12 mouse cellular contexts compared by ENCODE assay signal in genomic region chr14:61837851-61838250, GRCm38 (mm10).
"Had no signal": no experiment of that assay in that cellular context is flagged by ENCODE, and none has a peak within 500 bp of the region (broad histone marks: within the 10 kb centered on the region; RNA-seq: fewer than 3 reads in every experiment).

No protein-coding gene starts in this region.

- H3K27ac ChIP-seq: kidney, embryonic 15.5 days; left cerebral cortex, adult 2 months; limb, embryonic 12.5 days; liver, embryonic 12.5 days; macrophage; midbrain, embryonic 13.5 days had no signal

- H3K9ac ChIP-seq: kidney, embryonic 15.5 days; limb, embryonic 12.5 days; liver, embryonic 12.5 days; midbrain, embryonic 13.5 days had no signal

- DNase-seq: kidney, adult 2 months; kidney, postnatal 14 days; right cerebral cortex, adult 18-20 months; right cerebral cortex, postnatal 25 days; thymus, postnatal 36 days had no signal

- H3K27me3 ChIP-seq: kidney, embryonic 15.5 days; limb, embryonic 12.5 days; liver, embryonic 12.5 days; midbrain, embryonic 13.5 days had no signal

- H3K4me1 ChIP-seq: midbrain, embryonic 13.5 days had no signal

- ATAC-seq: intestine, embryonic 16.5 days; liver, embryonic 12.5 days; midbrain, embryonic 13.5 days had no signal

- H3K4me2 ChIP-seq: kidney, embryonic 15.5 days; limb, embryonic 12.5 days; liver, embryonic 12.5 days; midbrain, embryonic 13.5 days had no signal

- H3K9me3 ChIP-seq: limb, embryonic 12.5 days; liver, embryonic 12.5 days; midbrain, embryonic 13.5 days had no signal

- H3K36me3 ChIP-seq: kidney, embryonic 15.5 days; limb, embryonic 12.5 days; liver, embryonic 12.5 days; midbrain, embryonic 13.5 days had no signal

- H3K4me3 ChIP-seq: kidney, embryonic 15.5 days; left cerebral cortex, adult 2 months; limb, embryonic 12.5 days; liver, embryonic 12.5 days; midbrain, embryonic 13.5 days had no signal
